Mouse (Mus musculus) limb, embryonic 15.5 days (tissue): Measurements from ENCODE around the gene Nin. TPM values are rescaled to one million over a fixed set of nuclear protein-coding genes. Genes with fewer than 3 reads are reported as not detected.

Experiments
- ATAC-seq: fragments of 200-750 bp; cut with Nextera tagmentation; 2 replicates; pipeline ENCODE4 v1.8.0; 2017; ENCODE audit warnings: low read depth, moderate TSS enrichment; ENCODE audit not compliant: insufficient number of reproducible peaks, low FRiP score, low TSS enrichment
- H3K27ac ChIP-seq: fragments of 300-500 bp; sonication (generic); 2 replicates; pipeline ENCODE4 v1.5.1; 2015; ENCODE audit warnings: moderate library complexity, mild to moderate bottlenecking, inconsistent platforms
- H3K27me3 ChIP-seq: fragments of 300-500 bp; sonication (generic); 2 replicates; pipeline ENCODE4 v1.6.1; 2015; ENCODE audit warnings: inconsistent platforms
- H3K36me3 ChIP-seq: fragments of 300-500 bp; sonication (generic); 2 replicates; pipeline ENCODE4 v1.6.1; 2015; ENCODE audit warnings: inconsistent platforms
- H3K4me1 ChIP-seq: fragments of 300-500 bp; sonication (generic); 2 replicates; pipeline ENCODE4 v1.6.1; 2015; ENCODE audit warnings: inconsistent platforms
- H3K4me2 ChIP-seq: fragments of 300-500 bp; sonication (generic); 2 replicates; pipeline ENCODE4 v1.6.1; 2015; ENCODE audit warnings: mild to moderate bottlenecking, inconsistent platforms
- H3K4me3 ChIP-seq: fragments of 300-500 bp; sonication (generic); 2 replicates; pipeline ENCODE4 v1.5.1; 2015; ENCODE audit warnings: mild to moderate bottlenecking, inconsistent platforms
- H3K9ac ChIP-seq: fragments of 300-500 bp; sonication (generic); 2 replicates; pipeline ENCODE4 v1.6.1; 2015; ENCODE audit warnings: inconsistent platforms
- H3K9me3 ChIP-seq: fragments of 300-500 bp; sonication (generic); 2 replicates; pipeline ENCODE4 v1.6.1; 2016; ENCODE audit warnings: inconsistent platforms
- WGBS: fragments of 180-500 bp; shearing (Covaris S2); methylation state at CpG from one replicate; pipeline ENCODE4 v1.1.7; 2015; 5-methylcytosine and 5-hydroxymethylcytosine counted together
- polyA plus RNA-seq: library from polyadenylated mRNA; unstranded; fragments of >200 nt; fragmentation: Nextera tagmentation; extraction: Ambion mirVana; gene quantifications from 2 replicates; pipeline ENCODE4 v1.2.1, GENCODE M21; 2015

Gene Nin
- polyA plus RNA-seq, 1 experiment from 2014 or later: 9.3 TPM

GRCm38 (mm10) chr12:70140542-70140941 is 27.0 kb upstream of the Nin start:
- no peak overlapping the region for H3K9ac ChIP-seq
- no peak overlapping the region for H3K4me3 ChIP-seq
- 94% methylated on average over 5 of the region's 5 CpGs for WGBS
- H3K9me3 ChIP-seq: no peaks in the 10 kb centered on the region
- no peaks in the 10 kb centered on the region for H3K36me3 ChIP-seq
- no peaks in the 10 kb centered on the region for H3K27me3 ChIP-seq
- ATAC-seq: no peak
- no peak overlapping the region for H3K4me2 ChIP-seq
- no peak overlapping the region for H3K27ac ChIP-seq
- 0 out of 2 replicates have a peak, but pooled peaks cover 3% of the 10 kb centered on the region for H3K4me1 ChIP-seq

- Histone ChIP-seq H3K4me2 (no peak overlapping the region), H3K9ac (no peak overlapping the region), H3K9me3 (no peaks in the 10 kb centered on the region), H3K4me3 (no peak overlapping the region), H3K27me3 (no peaks in the 10 kb centered on the region), H3K36me3 (no peaks in the 10 kb centered on the region), H3K27ac (no peak overlapping the region), H3K4me1 (0 out of 2 replicates have a peak, but pooled peaks cover 3% of the 10 kb centered on the region)
- WGBS: 53% methylated on average over 4 of the region's 4 CpGs
- no peak for ATAC-seq
Measured at GRCm38 (mm10) chr12:70139871-70140270, 26.4 kb upstream of the Nin start.

GRCm38 (mm10) chr12:70137626-70138025 is 24.1 kb upstream of the Nin start:
- 72% methylated on average over 9 of the region's 9 CpGs for WGBS
- Histone ChIP-seq H3K9ac (no peak overlapping the region), H3K27me3 (no peaks in the 10 kb centered on the region), H3K36me3 (no peaks in the 10 kb centered on the region), H3K4me3 (no peak overlapping the region), H3K9me3 (no peaks in the 10 kb centered on the region), H3K4me1 (no peaks in the 10 kb centered on the region), H3K27ac (no peak overlapping the region), H3K4me2 (no peak overlapping the region)
- ATAC-seq: no peak

GRCm38 (mm10) chr12:70137095-70137494 is 23.6 kb upstream of the Nin start:
- Histone ChIP-seq H3K4me1 (no peaks in the 10 kb centered on the region), H3K4me2 (no peak overlapping the region), H3K36me3 (no peaks in the 10 kb centered on the region), H3K27ac (no peak overlapping the region), H3K9me3 (no peaks in the 10 kb centered on the region), H3K9ac (no peak overlapping the region), H3K4me3 (no peak overlapping the region), H3K27me3 (no peaks in the 10 kb centered on the region)
- no peak for ATAC-seq
- 71% methylated on average over 4 of the region's 4 CpGs for WGBS

- no peak for ATAC-seq
- Histone ChIP-seq H3K27ac (no peak overlapping the region), H3K36me3 (no peaks in the 10 kb centered on the region), H3K9ac (no peak overlapping the region), H3K9me3 (no peaks in the 10 kb centered on the region), H3K4me2 (no peak overlapping the region), H3K4me1 (peaks cover 2% of the 10 kb centered on the region), H3K27me3 (no peaks in the 10 kb centered on the region), H3K4me3 (no peak overlapping the region)
- 41% methylated on average over 12 of the region's 12 CpGs for WGBS
Measured at GRCm38 (mm10) chr12:70136185-70136756, 22.8 kb upstream of the Nin start.

- Histone ChIP-seq H3K4me1 (peaks cover 8% of the 10 kb centered on the region), H3K4me3 (no peak overlapping the region), H3K27ac (no peak overlapping the region), H3K36me3 (no peaks in the 10 kb centered on the region), H3K27me3 (no peaks in the 10 kb centered on the region), H3K9ac (no peak overlapping the region), H3K9me3 (no peaks in the 10 kb centered on the region), H3K4me2 (no peak overlapping the region)
- WGBS: 86% methylated on average over 20 of the region's 20 CpGs
- ATAC-seq: no peak
Measured at GRCm38 (mm10) chr12:70134627-70135235, 21.2 kb upstream of the Nin start.

GRCm38 (mm10) chr12:70131042-70131675 is 17.6 kb upstream of the Nin start:
- H3K36me3 ChIP-seq: no peaks in the 10 kb centered on the region
- H3K9ac ChIP-seq: no peak overlapping the region; the same call in 1 of the 2 replicates
- no peak overlapping the region for H3K27ac ChIP-seq
- peak overlapping the region; percentile 24 for H3K4me3 ChIP-seq
- no peaks in the 10 kb centered on the region for H3K9me3 ChIP-seq
- no peak for ATAC-seq
- no peaks in the 10 kb centered on the region for H3K27me3 ChIP-seq
- peak overlapping the region; percentile 38 for H3K4me2 ChIP-seq
- H3K4me1 ChIP-seq: peaks cover 8% of the 10 kb centered on the region
- WGBS: 30% methylated on average over 20 of the region's 20 CpGs

- H3K27ac ChIP-seq: no peak overlapping the region
- ATAC-seq: no peak
- 57% methylated on average over 5 of the region's 5 CpGs for WGBS
Measured at GRCm38 (mm10) chr12:70129105-70129504, 15.6 kb upstream of the Nin start.

GRCm38 (mm10) chr12:70126626-70127025 is 13.1 kb upstream of the Nin start:
- 86% methylated on average over 4 of the region's 4 CpGs for WGBS
- no peaks in the 10 kb centered on the region for H3K36me3 ChIP-seq
- no peak overlapping the region for H3K4me3 ChIP-seq
- no peak overlapping the region for H3K4me2 ChIP-seq
- no peak overlapping the region for H3K9ac ChIP-seq
- no peaks in the 10 kb centered on the region for H3K9me3 ChIP-seq
- H3K4me1 ChIP-seq: peaks cover 8% of the 10 kb centered on the region
- H3K27me3 ChIP-seq: no peaks in the 10 kb centered on the region
- H3K27ac ChIP-seq: no peak overlapping the region
- ATAC-seq: no peak

More at GRCm38 (mm10) chr12:70129105-70129504, 15.6 kb upstream of the Nin start:
- H3K36me3 ChIP-seq: no peaks in the 10 kb centered on the region
- H3K27me3 ChIP-seq: no peaks in the 10 kb centered on the region
- no peak overlapping the region for H3K9ac ChIP-seq
- H3K4me2 ChIP-seq: no peak overlapping the region
- no peak overlapping the region for H3K4me3 ChIP-seq
- peaks cover 8% of the 10 kb centered on the region for H3K4me1 ChIP-seq
- H3K9me3 ChIP-seq: no peaks in the 10 kb centered on the region

GRCm38 (mm10) chr12:70119552-70119951 is 6.0 kb upstream of the Nin start:
- ATAC-seq: no peak
- Histone ChIP-seq H3K4me3 (no peak overlapping the region), H3K9ac (no peak overlapping the region), H3K4me2 (no peak overlapping the region), H3K27me3 (no peaks in the 10 kb centered on the region), H3K9me3 (no peaks in the 10 kb centered on the region), H3K4me1 (no peaks in the 10 kb centered on the region), H3K27ac (no peak overlapping the region), H3K36me3 (no peaks in the 10 kb centered on the region)
- 40% methylated on average over 2 of the region's 2 CpGs for WGBS

- Histone ChIP-seq H3K36me3 (no peaks in the 10 kb centered on the region), H3K9me3 (no peaks in the 10 kb centered on the region), H3K4me2 (no peak overlapping the region), H3K27me3 (no peaks in the 10 kb centered on the region), H3K27ac (no peak overlapping the region), H3K4me3 (no peak overlapping the region), H3K9ac (no peak overlapping the region), H3K4me1 (no peaks in the 10 kb centered on the region)
- no peak for ATAC-seq
- WGBS: 85% methylated on average over 10 of the region's 10 CpGs
Measured at GRCm38 (mm10) chr12:70118721-70119345, 5.3 kb upstream of the Nin start.

- Histone ChIP-seq H3K4me3 (no peak overlapping the region), H3K27ac (no peak overlapping the region), H3K4me1 (peaks cover 3% of the 10 kb centered on the region), H3K27me3 (no peaks in the 10 kb centered on the region), H3K36me3 (no peaks in the 10 kb centered on the region), H3K9me3 (no peaks in the 10 kb centered on the region), H3K9ac (no peak overlapping the region), H3K4me2 (no peak overlapping the region)
- ATAC-seq: no peak
- WGBS: 80% methylated on average over 10 of the region's 10 CpGs
Measured at GRCm38 (mm10) chr12:70117146-70117545, 3.6 kb upstream of the Nin start.
